Mouse (Mus musculus): ENCODE results near the gene Ism1. TPM values are rescaled to one million over a fixed set of nuclear protein-coding genes. Genes with fewer than 3 reads are reported as not detected.

The Ism1 gene
- polyA plus RNA-seq, 1 experiment from 2014 or later = 7.3 TPM

- Histone ChIP-seq H3K4me3 (ENCODE audit: low read length) (no peak overlapping the region), H3K4me1 (ENCODE audit: control insufficient read depth, insufficient read depth, low read length) (0 out of 2 replicates have a peak, but pooled peaks cover 3% of the 10 kb centered on the region), H3K27me3 (ENCODE audit: control insufficient read depth, insufficient read depth, low read length) (no peaks in the 10 kb centered on the region), H3K27ac (ENCODE audit: low read depth, low read length) (no peak overlapping the region), H3K9ac (ENCODE audit: low read depth, low read length) (no peak overlapping the region), H3K9me3 (ENCODE audit: control insufficient read depth, low read length) (no peaks in the 10 kb centered on the region), H3K4me2 (replicated peaks; ENCODE audit: low read depth, low read length) (no peak overlapping the region), H3K36me3 (ENCODE audit: control insufficient read depth, insufficient read depth, low read length) (no peaks in the 10 kb centered on the region)
- ATAC-seq (ENCODE audit: low FRiP score, low TSS enrichment) = no peak
- 87% methylated on average over 4 of the region's 4 CpGs for WGBS
Measured at GRCm38 (mm10) chr2:139724202-139724838, 46.3 kb downstream of the Ism1 start.

- H3K4me1 ChIP-seq (ENCODE audit: control insufficient read depth, insufficient read depth, low read length) = 0 out of 2 replicates have a peak, but pooled peaks cover 3% of the 10 kb centered on the region
- H3K9ac ChIP-seq (ENCODE audit: low read depth, low read length) = no peak overlapping the region
- 89% methylated on average over 3 of the region's 3 CpGs for WGBS
- H3K36me3 ChIP-seq (ENCODE audit: control insufficient read depth, insufficient read depth, low read length) = no peaks in the 10 kb centered on the region
- H3K27ac ChIP-seq (ENCODE audit: low read depth, low read length) = no peak overlapping the region
- H3K27me3 ChIP-seq (ENCODE audit: control insufficient read depth, insufficient read depth, low read length) = no peaks in the 10 kb centered on the region
- H3K4me2 ChIP-seq (replicated peaks; ENCODE audit: low read depth, low read length) = no peak overlapping the region
- H3K4me3 ChIP-seq (ENCODE audit: low read length) = no peak overlapping the region
- ATAC-seq (ENCODE audit: low FRiP score, low TSS enrichment) = no peak
- H3K9me3 ChIP-seq (ENCODE audit: control insufficient read depth, low read length) = no peaks in the 10 kb centered on the region
Measured at GRCm38 (mm10) chr2:139725328-139725727, 47.4 kb downstream of the Ism1 start.

- 93% methylated on average over 2 of the region's 2 CpGs for whole genome bisulfite sequencing
- no peak overlapping the region for H3K9ac ChIP-seq (ENCODE audit: low read depth, low read length)
- ATAC-seq (ENCODE audit: low FRiP score, low TSS enrichment) = no peak
- H3K9me3 ChIP-seq (ENCODE audit: control insufficient read depth, low read length) = no peaks in the 10 kb centered on the region
- H3K4me3 ChIP-seq (ENCODE audit: low read length) = no peak overlapping the region
- no peak overlapping the region for H3K27ac ChIP-seq (ENCODE audit: low read depth, low read length)
- H3K27me3 ChIP-seq (ENCODE audit: control insufficient read depth, insufficient read depth, low read length) = no peaks in the 10 kb centered on the region
- H3K36me3 ChIP-seq (ENCODE audit: control insufficient read depth, insufficient read depth, low read length) = no peaks in the 10 kb centered on the region
- no peak overlapping the region for H3K4me2 ChIP-seq (replicated peaks; ENCODE audit: low read depth, low read length)
- H3K4me1 ChIP-seq (ENCODE audit: control insufficient read depth, insufficient read depth, low read length) = 0 out of 2 replicates have a peak, but pooled peaks cover 3% of the 10 kb centered on the region
Measured at GRCm38 (mm10) chr2:139728060-139728459, 50.1 kb downstream of the Ism1 start.

- H3K4me2 ChIP-seq (replicated peaks; ENCODE audit: low read depth, low read length) = no peak overlapping the region
- ATAC-seq (ENCODE audit: low FRiP score, low TSS enrichment) = peak; percentile 73; the same call in 1 of the 2 replicates
- no peak overlapping the region for H3K9ac ChIP-seq (ENCODE audit: low read depth, low read length)
- 0 out of 2 replicates have a peak, but pooled peaks cover 3% of the 10 kb centered on the region for H3K4me1 ChIP-seq (ENCODE audit: control insufficient read depth, insufficient read depth, low read length)
- H3K9me3 ChIP-seq (ENCODE audit: control insufficient read depth, low read length) = no peaks in the 10 kb centered on the region
- H3K36me3 ChIP-seq (ENCODE audit: control insufficient read depth, insufficient read depth, low read length) = no peaks in the 10 kb centered on the region
- no peak overlapping the region for H3K27ac ChIP-seq (ENCODE audit: low read depth, low read length)
- WGBS = 19% methylated on average over 5 of the region's 5 CpGs
- no peak overlapping the region for H3K4me3 ChIP-seq (ENCODE audit: low read length)
- H3K27me3 ChIP-seq (ENCODE audit: control insufficient read depth, insufficient read depth, low read length) = no peaks in the 10 kb centered on the region
Measured at GRCm38 (mm10) chr2:139729377-139729776, 51.4 kb downstream of the Ism1 start.

GRCm38 (mm10) chr2:139742381-139742780 lies 64.4 kb downstream of the Ism1 start:
- Histone ChIP-seq H3K9ac (ENCODE audit: low read depth, low read length) (no peak overlapping the region), H3K4me2 (replicated peaks; ENCODE audit: low read depth, low read length) (no peak overlapping the region), H3K4me1 (ENCODE audit: control insufficient read depth, insufficient read depth, low read length) (no peaks in the 10 kb centered on the region), H3K4me3 (ENCODE audit: low read length) (no peak overlapping the region), H3K27me3 (ENCODE audit: control insufficient read depth, insufficient read depth, low read length) (no peaks in the 10 kb centered on the region), H3K9me3 (ENCODE audit: control insufficient read depth, low read length) (no peaks in the 10 kb centered on the region), H3K36me3 (ENCODE audit: control insufficient read depth, insufficient read depth, low read length) (no peaks in the 10 kb centered on the region), H3K27ac (ENCODE audit: low read depth, low read length) (no peak overlapping the region)
- no peak for ATAC-seq (ENCODE audit: low FRiP score, low TSS enrichment)
- 91% methylated on average over 1 of the region's 1 CpGs for WGBS

GRCm38 (mm10) chr2:139757021-139757420 lies 79.0 kb downstream of the Ism1 start:
- 81% methylated on average over 8 of the region's 8 CpGs for WGBS
- no peak for ATAC-seq (ENCODE audit: low FRiP score, low TSS enrichment)
- H3K4me1 ChIP-seq (ENCODE audit: control insufficient read depth, insufficient read depth, low read length) = no peaks in the 10 kb centered on the region

GRCm38 (mm10) chr2:139757456-139757855 lies 79.5 kb downstream of the Ism1 start:
- 93% methylated on average over 1 of the region's 1 CpGs for WGBS

More at GRCm38 (mm10) chr2:139757021-139757420, 79.0 kb downstream of the Ism1 start:
- H3K9me3 ChIP-seq (ENCODE audit: control insufficient read depth, low read length) = no peaks in the 10 kb centered on the region
- H3K4me3 ChIP-seq (ENCODE audit: low read length) = no peak overlapping the region
- no peak overlapping the region for H3K27ac ChIP-seq (ENCODE audit: low read depth, low read length)
- no peak overlapping the region for H3K4me2 ChIP-seq (replicated peaks; ENCODE audit: low read depth, low read length)
- H3K27me3 ChIP-seq (ENCODE audit: control insufficient read depth, insufficient read depth, low read length) = no peaks in the 10 kb centered on the region
- no peak overlapping the region for H3K9ac ChIP-seq (ENCODE audit: low read depth, low read length)
- H3K36me3 ChIP-seq (ENCODE audit: control insufficient read depth, insufficient read depth, low read length) = no peaks in the 10 kb centered on the region; the same call in 1 of the 2 replicates

GRCm38 (mm10) chr2:139764355-139764754 lies 86.4 kb downstream of the Ism1 start:
- no peaks in the 10 kb centered on the region for H3K36me3 ChIP-seq (ENCODE audit: control insufficient read depth, insufficient read depth, low read length)
- ATAC-seq (ENCODE audit: low FRiP score, low TSS enrichment) = no peak
- WGBS = 70% methylated on average over 5 of the region's 5 CpGs
- no peaks in the 10 kb centered on the region for H3K9me3 ChIP-seq (ENCODE audit: control insufficient read depth, low read length)
- no peaks in the 10 kb centered on the region for H3K27me3 ChIP-seq (ENCODE audit: control insufficient read depth, insufficient read depth, low read length)
- H3K4me3 ChIP-seq (ENCODE audit: low read length) = no peak overlapping the region
- no peak overlapping the region for H3K4me2 ChIP-seq (replicated peaks; ENCODE audit: low read depth, low read length)
- no peak overlapping the region for H3K9ac ChIP-seq (ENCODE audit: low read depth, low read length)
- H3K27ac ChIP-seq (ENCODE audit: low read depth, low read length) = no peak overlapping the region
- no peaks in the 10 kb centered on the region for H3K4me1 ChIP-seq (ENCODE audit: control insufficient read depth, insufficient read depth, low read length)

More at GRCm38 (mm10) chr2:139757456-139757855, 79.5 kb downstream of the Ism1 start:
- H3K4me2 ChIP-seq (replicated peaks; ENCODE audit: low read depth, low read length) = no peak overlapping the region
- no peak overlapping the region for H3K9ac ChIP-seq (ENCODE audit: low read depth, low read length)
- ATAC-seq (ENCODE audit: low FRiP score, low TSS enrichment) = no peak
- no peaks in the 10 kb centered on the region for H3K9me3 ChIP-seq (ENCODE audit: control insufficient read depth, low read length)
- no peaks in the 10 kb centered on the region for H3K27me3 ChIP-seq (ENCODE audit: control insufficient read depth, insufficient read depth, low read length)
- no peaks in the 10 kb centered on the region for H3K4me1 ChIP-seq (ENCODE audit: control insufficient read depth, insufficient read depth, low read length)
- no peak overlapping the region for H3K27ac ChIP-seq (ENCODE audit: low read depth, low read length)
- H3K36me3 ChIP-seq (ENCODE audit: control insufficient read depth, insufficient read depth, low read length) = no peaks in the 10 kb centered on the region; the same call in 1 of the 2 replicates
- no peak overlapping the region for H3K4me3 ChIP-seq (ENCODE audit: low read length)

GRCm38 (mm10) chr2:139774949-139775570 lies 97.1 kb downstream of the Ism1 start:
- Histone ChIP-seq H3K9me3 (ENCODE audit: control insufficient read depth, low read length) (no peaks in the 10 kb centered on the region), H3K36me3 (ENCODE audit: control insufficient read depth, insufficient read depth, low read length) (no peaks in the 10 kb centered on the region), H3K27ac (ENCODE audit: low read depth, low read length) (no peak overlapping the region), H3K4me3 (ENCODE audit: low read length) (no peak overlapping the region), H3K9ac (ENCODE audit: low read depth, low read length) (no peak overlapping the region), H3K4me2 (replicated peaks; ENCODE audit: low read depth, low read length) (no peak overlapping the region), H3K4me1 (ENCODE audit: control insufficient read depth, insufficient read depth, low read length) (0 out of 2 replicates have a peak, but pooled peaks cover 3% of the 10 kb centered on the region), H3K27me3 (ENCODE audit: control insufficient read depth, insufficient read depth, low read length) (no peaks in the 10 kb centered on the region)
- ATAC-seq (ENCODE audit: low FRiP score, low TSS enrichment) = no peak
- WGBS = 86% methylated on average over 8 of the region's 8 CpGs
